Mouse (Mus musculus): ENCODE data around the gene Kptn. TPM values are rescaled to one million over a fixed set of nuclear protein-coding genes. Genes with fewer than 3 reads are reported as not detected.

The Kptn gene
- 23.2 and 25.8 TPM in 2 replicates for polyA plus RNA-seq (2012; rRNA removed)

DNA sequence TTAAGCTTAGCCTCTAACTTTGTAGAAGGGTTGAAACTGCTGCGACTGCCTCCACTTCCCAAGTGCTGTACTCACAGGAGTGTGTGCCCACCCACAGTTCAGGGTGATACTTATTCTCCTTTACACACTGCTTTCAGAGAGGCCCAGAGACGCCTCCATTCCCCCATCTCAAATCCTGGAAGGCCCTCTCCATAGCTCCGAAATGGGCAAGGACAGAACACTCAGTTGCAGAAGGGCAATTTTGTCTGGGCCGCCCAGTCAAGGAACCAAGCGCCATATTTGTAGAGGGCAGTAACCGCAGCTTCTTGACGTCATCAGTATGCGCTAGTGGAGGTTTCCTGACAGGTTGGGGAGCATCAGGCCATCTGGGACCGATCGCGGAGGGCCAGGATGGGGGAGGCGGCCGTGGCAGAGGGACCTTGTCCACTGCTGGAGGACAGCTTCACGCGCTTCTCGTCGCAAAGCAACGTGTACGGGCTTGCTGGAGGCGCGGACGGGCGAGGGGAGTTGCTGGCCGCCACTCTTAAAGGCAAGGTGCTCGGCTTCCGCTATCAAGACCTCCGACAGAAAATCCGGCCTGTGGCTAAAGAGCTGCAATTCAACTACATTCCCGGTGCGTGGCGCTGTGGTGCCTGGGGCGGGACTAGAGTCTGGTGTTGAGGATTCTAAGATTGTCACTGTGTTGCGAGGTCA lies at the start of gene Kptn:
TSS of gene Kptn (plus strand) at position 327 of the 693 bp plus-strand sequence.
- 1% methylated on average over 33 of the region's 33 CpGs for WGBS
- H3K27ac ChIP-seq (ENCODE audit: insufficient read depth, low read length), result peak within 1 kb of the TSS; percentile 84

DNA sequence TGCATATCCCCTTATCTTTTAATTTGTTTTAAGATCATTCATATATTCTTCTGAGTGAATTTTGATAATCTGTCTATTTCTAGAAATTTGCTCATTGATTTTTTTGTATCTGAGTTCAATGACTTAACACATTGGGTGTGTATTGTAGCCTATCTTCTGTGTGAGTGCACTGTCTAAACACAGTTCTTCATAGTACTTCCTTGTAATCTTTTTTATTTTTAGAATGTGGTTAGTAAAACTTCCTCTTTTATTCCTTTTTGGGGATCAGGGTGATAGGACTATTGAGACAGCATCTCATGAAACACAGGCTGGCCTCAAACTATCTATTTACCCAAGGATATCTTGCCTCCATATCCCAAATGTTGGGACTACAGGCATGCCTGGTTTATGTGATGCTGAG lies 48.8 kb upstream of the Kptn start:
- no peak for TF ChIP-seq POLR2A (IDR thresholded peaks at IDR 0.05; ENCODE audit: low read depth, low read length)
- TF ChIP-seq CTCF (IDR thresholded peaks at IDR 0.05; ENCODE audit: extremely low read depth, insufficient read depth, insufficient read length, insufficient replicate concordance), result no peak
- Histone ChIP-seq H3K4me3 (ENCODE audit: extremely low read depth, insufficient read depth, insufficient read length) (no peak overlapping the region), H3K36me3 (ENCODE audit: control insufficient read depth, insufficient read depth, low read length) (no peaks in the 10 kb centered on the region), H3K4me1 (ENCODE audit: control insufficient read depth, insufficient read depth, insufficient read length) (no peaks in the 10 kb centered on the region), H3K27me3 (ENCODE audit: control insufficient read depth, insufficient read depth, low read length) (no peaks in the 10 kb centered on the region), H3K27ac (ENCODE audit: insufficient read depth, low read length) (no peak overlapping the region)
- DNase-seq (ENCODE audit: low read depth in 1 of 2, low spot score in 2 of 2), result no peak

More for the DNA sequence above, at the start of gene Kptn:
- no peak for TF ChIP-seq POLR2A (IDR thresholded peaks at IDR 0.05; ENCODE audit: low read depth, low read length)
- peak; percentile 72; the same call in 1 of the 2 replicates for TF ChIP-seq CTCF (IDR thresholded peaks at IDR 0.05; ENCODE audit: extremely low read depth, insufficient read depth, insufficient read length, insufficient replicate concordance)
- Histone ChIP-seq H3K4me3 (ENCODE audit: extremely low read depth, insufficient read depth, insufficient read length) (peak within 1 kb of the TSS; percentile 96), H3K4me1 (ENCODE audit: control insufficient read depth, insufficient read depth, insufficient read length) (peaks cover 6% of the 10 kb centered on the region; the same call in 1 of the 2 replicates), H3K27me3 (ENCODE audit: control insufficient read depth, insufficient read depth, low read length) (no peaks in the 10 kb centered on the region), H3K36me3 (ENCODE audit: control insufficient read depth, insufficient read depth, low read length) (peaks cover 14% of the 10 kb centered on the region)
- peak; percentile 83 to 91 for DNase-seq (ENCODE audit: low read depth in 1 of 2, low spot score in 2 of 2)

DNA sequence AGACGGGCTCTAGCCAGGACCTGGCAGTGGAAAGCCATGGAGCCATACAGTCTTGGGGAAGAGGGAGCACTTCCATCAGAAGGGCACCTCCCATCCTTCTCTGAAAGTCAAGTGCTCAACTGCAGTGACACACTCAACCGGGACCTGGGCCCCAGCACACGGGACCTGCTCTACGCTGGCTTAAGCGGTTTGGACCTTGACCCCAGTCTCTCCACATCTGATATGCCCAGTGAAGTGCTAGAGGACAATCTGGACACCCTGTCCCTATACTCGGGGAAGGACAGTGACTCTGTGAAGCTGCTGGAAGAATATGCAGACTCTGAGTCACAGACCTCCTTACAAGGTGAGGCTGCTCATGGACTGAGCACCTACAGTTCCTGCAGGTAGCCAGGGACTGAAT lies 47.8 kb upstream of the Kptn start:
- no peaks in the 10 kb centered on the region for H3K27me3 ChIP-seq (ENCODE audit: control insufficient read depth, insufficient read depth, low read length)
- DNase-seq (ENCODE audit: low read depth in 1 of 2, low spot score in 2 of 2), result no peak
- no peak overlapping the region for H3K27ac ChIP-seq (ENCODE audit: insufficient read depth, low read length)
- no peak for TF ChIP-seq POLR2A (IDR thresholded peaks at IDR 0.05; ENCODE audit: low read depth, low read length)
- no peak for TF ChIP-seq CTCF (IDR thresholded peaks at IDR 0.05; ENCODE audit: extremely low read depth, insufficient read depth, insufficient read length, insufficient replicate concordance)
- H3K4me1 ChIP-seq (ENCODE audit: control insufficient read depth, insufficient read depth, insufficient read length), result no peaks in the 10 kb centered on the region
- 86% methylated on average over 6 of the region's 6 CpGs for WGBS
- H3K36me3 ChIP-seq (ENCODE audit: control insufficient read depth, insufficient read depth, low read length), result no peaks in the 10 kb centered on the region
- no peak overlapping the region for H3K4me3 ChIP-seq (ENCODE audit: extremely low read depth, insufficient read depth, insufficient read length)

DNA sequence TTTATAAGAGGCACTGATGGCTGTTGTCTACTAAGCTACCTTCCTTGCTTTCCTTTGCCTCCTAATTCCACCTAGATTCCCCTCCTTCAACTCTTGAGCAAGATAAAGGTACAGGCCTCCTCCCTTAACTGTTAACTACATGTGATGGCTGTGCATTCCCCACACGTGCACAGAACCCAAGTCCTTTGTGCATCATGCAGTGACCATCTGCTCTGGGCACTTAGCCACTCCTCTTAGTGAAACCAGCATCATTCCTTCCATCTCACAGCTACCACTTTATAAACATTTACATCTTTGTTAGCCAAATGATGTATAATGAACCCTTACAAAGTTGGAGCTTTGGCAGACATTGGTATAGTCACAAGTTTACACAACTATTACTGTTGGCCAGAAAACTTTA lies 39.7 kb upstream of the Kptn start:
- WGBS, result 76% methylated on average over 1 of the region's 1 CpGs
- Histone ChIP-seq H3K27ac (ENCODE audit: insufficient read depth, low read length) (no peak overlapping the region), H3K36me3 (ENCODE audit: control insufficient read depth, insufficient read depth, low read length) (no peaks in the 10 kb centered on the region), H3K4me3 (ENCODE audit: extremely low read depth, insufficient read depth, insufficient read length) (no peak overlapping the region), H3K27me3 (ENCODE audit: control insufficient read depth, insufficient read depth, low read length) (no peaks in the 10 kb centered on the region), H3K4me1 (ENCODE audit: control insufficient read depth, insufficient read depth, insufficient read length) (no peaks in the 10 kb centered on the region)
- DNase-seq (ENCODE audit: low read depth in 1 of 2, low spot score in 2 of 2), result no peak
- TF ChIP-seq CTCF (IDR thresholded peaks at IDR 0.05; ENCODE audit: extremely low read depth, insufficient read depth, insufficient read length, insufficient replicate concordance) (no peak), POLR2A (IDR thresholded peaks at IDR 0.05; ENCODE audit: low read depth, low read length) (no peak)

DNA sequence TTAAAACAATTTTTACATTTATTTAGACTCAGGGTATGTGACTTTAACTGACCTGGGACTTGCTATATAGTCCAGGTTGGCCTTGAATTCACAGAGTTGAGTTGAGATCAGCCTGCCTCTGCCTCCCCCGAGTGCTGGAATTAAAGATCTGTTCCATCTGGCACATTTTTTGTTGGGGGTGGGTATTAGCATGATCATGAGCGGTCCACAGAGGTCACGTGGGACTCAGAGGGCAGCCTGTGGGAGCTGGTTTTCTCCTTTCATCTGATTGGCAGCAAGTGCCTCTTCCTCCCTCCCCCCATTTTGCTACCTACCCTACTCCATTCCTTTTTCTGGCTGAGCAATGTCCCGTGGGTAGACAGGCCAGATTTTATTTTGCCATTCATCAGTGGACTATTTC lies 39.1 kb upstream of the Kptn start:
- 76% methylated on average over 4 of the region's 4 CpGs for WGBS
- DNase-seq (ENCODE audit: low read depth in 1 of 2, low spot score in 2 of 2), result no peak
- no peak for TF ChIP-seq POLR2A (IDR thresholded peaks at IDR 0.05; ENCODE audit: low read depth, low read length)
- no peak for TF ChIP-seq CTCF (IDR thresholded peaks at IDR 0.05; ENCODE audit: extremely low read depth, insufficient read depth, insufficient read length, insufficient replicate concordance)
- Histone ChIP-seq H3K4me1 (ENCODE audit: control insufficient read depth, insufficient read depth, insufficient read length) (no peaks in the 10 kb centered on the region), H3K27ac (ENCODE audit: insufficient read depth, low read length) (no peak overlapping the region), H3K27me3 (ENCODE audit: control insufficient read depth, insufficient read depth, low read length) (no peaks in the 10 kb centered on the region), H3K4me3 (ENCODE audit: extremely low read depth, insufficient read depth, insufficient read length) (no peak overlapping the region), H3K36me3 (ENCODE audit: control insufficient read depth, insufficient read depth, low read length) (no peaks in the 10 kb centered on the region)

DNA sequence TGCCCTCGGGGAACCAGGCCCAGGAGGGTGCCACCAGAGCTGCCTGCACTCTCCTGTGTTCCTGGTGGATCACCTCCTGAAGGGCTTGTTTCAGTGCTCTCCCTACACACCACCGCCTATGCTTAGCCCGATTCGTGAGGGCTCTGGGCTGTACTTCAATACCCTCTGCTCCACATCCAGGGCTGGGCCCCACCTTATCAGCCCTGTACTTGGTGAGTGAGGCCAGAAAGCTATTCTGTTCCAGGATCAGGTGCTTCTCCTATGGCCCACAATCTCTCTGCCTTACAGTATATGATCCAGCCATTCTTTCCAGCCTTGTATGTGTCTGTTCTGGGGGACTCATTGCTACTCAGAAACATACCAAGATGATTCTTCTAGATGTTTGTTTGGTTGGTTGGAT lies 36.3 kb upstream of the Kptn start:
- Histone ChIP-seq H3K4me3 (ENCODE audit: extremely low read depth, insufficient read depth, insufficient read length) (no peak overlapping the region), H3K4me1 (ENCODE audit: control insufficient read depth, insufficient read depth, insufficient read length) (no peaks in the 10 kb centered on the region), H3K36me3 (ENCODE audit: control insufficient read depth, insufficient read depth, low read length) (no peaks in the 10 kb centered on the region), H3K27me3 (ENCODE audit: control insufficient read depth, insufficient read depth, low read length) (0 out of 2 replicates have a peak, but pooled peaks cover 1% of the 10 kb centered on the region), H3K27ac (ENCODE audit: insufficient read depth, low read length) (no peak overlapping the region)
- WGBS, result 70% methylated on average over 4 of the region's 4 CpGs
- DNase-seq (ENCODE audit: low read depth in 1 of 2, low spot score in 2 of 2), result no peak
- no peak for TF ChIP-seq CTCF (IDR thresholded peaks at IDR 0.05; ENCODE audit: extremely low read depth, insufficient read depth, insufficient read length, insufficient replicate concordance)
- TF ChIP-seq POLR2A (IDR thresholded peaks at IDR 0.05; ENCODE audit: low read depth, low read length), result no peak

DNA sequence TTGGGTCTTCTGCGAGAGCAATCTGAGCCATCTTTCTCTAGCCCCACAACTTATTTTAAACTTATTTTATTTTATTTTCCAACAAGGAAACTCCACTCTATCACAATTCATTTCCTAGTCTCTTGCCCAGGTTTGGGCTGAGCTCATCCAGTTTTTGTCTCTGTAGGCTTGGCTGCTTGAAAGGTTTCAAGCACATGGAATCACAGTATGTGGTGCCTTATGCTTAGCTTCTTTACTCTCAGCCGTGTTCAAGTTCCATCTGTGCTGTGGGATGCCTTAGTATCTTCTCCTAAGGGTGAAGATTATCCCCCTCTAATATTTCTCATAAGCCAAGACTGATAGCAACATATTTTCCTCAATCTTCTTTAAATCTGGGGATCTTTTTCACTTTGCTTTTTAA lies 32.1 kb upstream of the Kptn start:
- TF ChIP-seq POLR2A (IDR thresholded peaks at IDR 0.05; ENCODE audit: low read depth, low read length) (no peak), CTCF (IDR thresholded peaks at IDR 0.05; ENCODE audit: extremely low read depth, insufficient read depth, insufficient read length, insufficient replicate concordance) (no peak)
- Histone ChIP-seq H3K27ac (ENCODE audit: insufficient read depth, low read length) (no peak overlapping the region), H3K4me1 (ENCODE audit: control insufficient read depth, insufficient read depth, insufficient read length) (no peaks in the 10 kb centered on the region), H3K27me3 (ENCODE audit: control insufficient read depth, insufficient read depth, low read length) (0 out of 2 replicates have a peak, but pooled peaks cover 1% of the 10 kb centered on the region), H3K36me3 (ENCODE audit: control insufficient read depth, insufficient read depth, low read length) (no peaks in the 10 kb centered on the region), H3K4me3 (ENCODE audit: extremely low read depth, insufficient read depth, insufficient read length) (no peak overlapping the region)
- no peak for DNase-seq (ENCODE audit: low read depth in 1 of 2, low spot score in 2 of 2)
- WGBS, result 78% methylated on average over 2 of the region's 2 CpGs

All from spleen, adult 2 months (tissue).